Mouse (Mus musculus): ENCODE measurements around the gene Zfp691. TPM values are rescaled to one million over a fixed set of nuclear protein-coding genes. Genes with fewer than 3 reads are reported as not detected.

Gene Zfp691
- polyA plus RNA-seq, 1 experiment from 2014 or later, result 4.8 TPM

MicroRNAs within 50 kb of the gene (microRNA counts, 519-probe panel; counts per million panel counts)
- microRNA mmu-miR-1957, result 955 counts per million, percentile 5 among the panel's probes with 10 or more counts

Small RNAs within 50 kb of the gene (microRNA-seq; reads per million reads assigned to microRNA genes)
- gene Mir1957a, result not detected

Other genes starting within 250 kb of the Zfp691 start
- gene Olfr1328, start 235.6 kb downstream of the Zfp691 start, polyA plus RNA-seq (2015; fragmentation: Nextera tagmentation; extraction: Ambion mirVana), result not detected in 2 replicates
- not detected in 2 replicates for gene Lao1, start 212.6 kb downstream of the Zfp691 start, polyA plus RNA-seq (2015; fragmentation: Nextera tagmentation; extraction: Ambion mirVana)
- gene Slc2a1, start 65.5 kb downstream of the Zfp691 start, polyA plus RNA-seq (2015; fragmentation: Nextera tagmentation; extraction: Ambion mirVana), result 78.8 and 91.3 TPM in 2 replicates
- gene Ermap, start 15.8 kb upstream of the Zfp691 start, polyA plus RNA-seq (2015; fragmentation: Nextera tagmentation; extraction: Ambion mirVana), result 0.79 and 1.2 TPM in 2 replicates
- gene Svbp, start 21.1 kb upstream of the Zfp691 start, polyA plus RNA-seq (2015; fragmentation: Nextera tagmentation; extraction: Ambion mirVana), result 198 and 242 TPM in 2 replicates
- 0.29 and 0.54 TPM in 2 replicates for gene Tmem269, start 44.0 kb upstream of the Zfp691 start, polyA plus RNA-seq (2015; fragmentation: Nextera tagmentation; extraction: Ambion mirVana)
- 26.0 and 29.2 TPM in 2 replicates for gene AU022252, start 58.5 kb upstream of the Zfp691 start, polyA plus RNA-seq (2015; fragmentation: Nextera tagmentation; extraction: Ambion mirVana)
- 14.1 and 14.9 TPM in 2 replicates for gene P3h1, start 58.7 kb upstream of the Zfp691 start, polyA plus RNA-seq (2015; fragmentation: Nextera tagmentation; extraction: Ambion mirVana)
- gene Cldn19, start 81.2 kb upstream of the Zfp691 start, polyA plus RNA-seq (2015; fragmentation: Nextera tagmentation; extraction: Ambion mirVana), result 0.36 and 0.81 TPM in 2 replicates
- 815 and 871 TPM in 2 replicates for gene Ybx1, start 120.4 kb upstream of the Zfp691 start, polyA plus RNA-seq (2015; fragmentation: Nextera tagmentation; extraction: Ambion mirVana)
- 43.5 and 54.5 TPM in 2 replicates for gene Ppih, start 146.4 kb upstream of the Zfp691 start, polyA plus RNA-seq (2015; fragmentation: Nextera tagmentation; extraction: Ambion mirVana)
- gene Ccdc30, start 241.3 kb upstream of the Zfp691 start, polyA plus RNA-seq (2015; fragmentation: Nextera tagmentation; extraction: Ambion mirVana), result 20.2 and 22.0 TPM in 2 replicates
- 21.8 and 28.5 TPM in 2 replicates for gene Ppcs, start 248.2 kb upstream of the Zfp691 start, polyA plus RNA-seq (2015; fragmentation: Nextera tagmentation; extraction: Ambion mirVana)
- 0.44 and 0.46 TPM in 2 replicates for gene Zmynd12, start 248.6 kb upstream of the Zfp691 start, polyA plus RNA-seq (2015; fragmentation: Nextera tagmentation; extraction: Ambion mirVana)